Mouse (Mus musculus): ENCODE data around the gene Olfr1443.
"Not testable (repeated sequence)": the region's sequence is repeated elsewhere in the genome, so short reads cannot be mapped to it uniquely, and the experiment has no call there.

The Olfr1443 gene

GRCm38 (mm10) chr19:12677812-12678211, at the start of gene Olfr1443:
TSS of gene Olfr1443 (plus strand) at chr19:12678112.
- no peak for DNase-seq (ENCODE audit: low spot score)

- no peak for DNase-seq (ENCODE audit: low spot score)
Measured at GRCm38 (mm10) chr19:12633176-12633575, 44.7 kb upstream of the Olfr1443 start, which contains the start of gene Glyat. TSS of gene Glyat (plus strand) at chr19:12633308.

GRCm38 (mm10) chr19:12634259-12634658, 43.7 kb upstream of the Olfr1443 start:
- DNase-seq (ENCODE audit: low spot score) = no peak

GRCm38 (mm10) chr19:12634963-12635362, 42.9 kb upstream of the Olfr1443 start:
- no peak for DNase-seq (ENCODE audit: low spot score)

- no peak for DNase-seq (ENCODE audit: low spot score)
Measured at GRCm38 (mm10) chr19:12636863-12637262, 41.0 kb upstream of the Olfr1443 start.

- DNase-seq (ENCODE audit: low spot score) = no peak
Measured at GRCm38 (mm10) chr19:12638049-12638448, 39.9 kb upstream of the Olfr1443 start.

GRCm38 (mm10) chr19:12649511-12649910, 28.4 kb upstream of the Olfr1443 start:
- DNase-seq (ENCODE audit: low spot score) = no peak

- DNase-seq (ENCODE audit: low spot score) = no peak
Measured at GRCm38 (mm10) chr19:12666156-12666555, 11.8 kb upstream of the Olfr1443 start.

- DNase-seq (ENCODE audit: low spot score) = not testable (repeated sequence)
Measured at GRCm38 (mm10) chr19:12668601-12669000, 9.3 kb upstream of the Olfr1443 start.

GRCm38 (mm10) chr19:12670139-12670538, 7.8 kb upstream of the Olfr1443 start, which contains the start of gene Olfr1442:
TSS of gene Olfr1442 (plus strand) at chr19:12670439.
- no peak for DNase-seq (ENCODE audit: low spot score)

GRCm38 (mm10) chr19:12671051-12671450, 6.9 kb upstream of the Olfr1443 start:
- DNase-seq (ENCODE audit: low spot score) = no peak

GRCm38 (mm10) chr19:12684638-12685037, 6.7 kb downstream of the Olfr1443 start:
- DNase-seq (ENCODE audit: low spot score) = no peak

- no peak for DNase-seq (ENCODE audit: low spot score)
Measured at GRCm38 (mm10) chr19:12685231-12685630, 7.3 kb downstream of the Olfr1443 start.

- no peak for DNase-seq (ENCODE audit: low spot score)
Measured at GRCm38 (mm10) chr19:12695590-12695989, 17.7 kb downstream of the Olfr1443 start, which contains the start of gene Keg1. TSS of gene Keg1 (plus strand) at chr19:12695786.

GRCm38 (mm10) chr19:12696221-12696620, 18.3 kb downstream of the Olfr1443 start:
- DNase-seq (ENCODE audit: low spot score) = no peak

GRCm38 (mm10) chr19:12708458-12708857, 30.5 kb downstream of the Olfr1443 start:
- DNase-seq (ENCODE audit: low spot score) = no peak

- DNase-seq (ENCODE audit: low spot score) = no peak
Measured at GRCm38 (mm10) chr19:12708986-12709385, 31.1 kb downstream of the Olfr1443 start.

GRCm38 (mm10) chr19:12719189-12719588, 41.3 kb downstream of the Olfr1443 start:
- DNase-seq (ENCODE audit: low spot score) = no peak

- DNase-seq (ENCODE audit: low spot score) = no peak
Measured at GRCm38 (mm10) chr19:12720463-12720862, 42.6 kb downstream of the Olfr1443 start.

GRCm38 (mm10) chr19:12720919-12721318, 43.0 kb downstream of the Olfr1443 start:
- DNase-seq (ENCODE audit: low spot score) = not testable (repeated sequence)

- DNase-seq (ENCODE audit: low spot score) = not testable (repeated sequence)
Measured at GRCm38 (mm10) chr19:12721596-12721995, 43.7 kb downstream of the Olfr1443 start.

- DNase-seq (ENCODE audit: low spot score) = peak; percentile 6
Measured at GRCm38 (mm10) chr19:12722308-12722707, 44.4 kb downstream of the Olfr1443 start.

- DNase-seq (ENCODE audit: low spot score) = no peak
Measured at GRCm38 (mm10) chr19:12725851-12726250, 47.9 kb downstream of the Olfr1443 start.

GRCm38 (mm10) chr19:12731036-12731435, 53.1 kb downstream of the Olfr1443 start:
- DNase-seq (ENCODE audit: low spot score) = no peak

Data from testis, postnatal 14 days (tissue).